ENCODE assay signal across 31 mouse cellular contexts in genomic region chr3:95806677-95807076, GRCm38 (mm10).
"Had no signal": no experiment of that assay in that cellular context is flagged by ENCODE, and none has a peak within 500 bp of the region (broad histone marks: within the 10 kb centered on the region; RNA-seq: fewer than 3 reads in every experiment).

No protein-coding gene starts in this region.

- H3K9ac ChIP-seq: limb, embryonic 12.5 days; limb, embryonic 13.5 days; limb, embryonic 15.5 days; liver, embryonic 12.5 days; liver, embryonic 13.5 days; liver, embryonic 14.5 days; liver, embryonic 15.5 days; liver, postnatal 0 days; lung, embryonic 14.5 days; lung, embryonic 15.5 days; midbrain, embryonic 12.5 days; midbrain, embryonic 13.5 days; midbrain, embryonic 15.5 days; neural tube, embryonic 12.5 days; neural tube, embryonic 13.5 days had no signal

- H3K27ac ChIP-seq: limb, embryonic 10.5 days; limb, embryonic 12.5 days; limb, embryonic 13.5 days; limb, embryonic 15.5 days; liver, embryonic 12.5 days; liver, embryonic 13.5 days; liver, embryonic 14.5 days; liver, embryonic 15.5 days; lung, embryonic 15.5 days; macrophage; midbrain, embryonic 12.5 days; midbrain, embryonic 13.5 days; midbrain, embryonic 15.5 days; neural tube, embryonic 12.5 days; neural tube, embryonic 13.5 days had no signal

- H3K4me1 ChIP-seq: limb, embryonic 10.5 days; limb, embryonic 12.5 days; limb, embryonic 13.5 days; limb, embryonic 15.5 days; lung, embryonic 15.5 days; midbrain, embryonic 12.5 days; midbrain, embryonic 13.5 days; midbrain, embryonic 15.5 days; neural tube, embryonic 12.5 days; neural tube, embryonic 13.5 days had no signal

- H3K27me3 ChIP-seq: limb, embryonic 12.5 days; limb, embryonic 13.5 days; limb, embryonic 15.5 days; liver, embryonic 12.5 days; liver, embryonic 13.5 days; liver, embryonic 15.5 days; lung, embryonic 15.5 days; megakaryocyte, embryonic 14.5 days; midbrain, embryonic 12.5 days; midbrain, embryonic 13.5 days; midbrain, embryonic 15.5 days; neural tube, embryonic 12.5 days; neural tube, embryonic 13.5 days had no signal

- H3K9me3 ChIP-seq: limb, embryonic 10.5 days; limb, embryonic 12.5 days; limb, embryonic 13.5 days; limb, embryonic 15.5 days; liver, embryonic 12.5 days; liver, embryonic 13.5 days; liver, embryonic 15.5 days; lung, embryonic 15.5 days; megakaryocyte, embryonic 14.5 days; midbrain, embryonic 12.5 days; midbrain, embryonic 13.5 days; midbrain, embryonic 15.5 days; neural tube, embryonic 12.5 days; neural tube, embryonic 13.5 days had no signal

- H3K4me2 ChIP-seq: limb, embryonic 12.5 days; limb, embryonic 13.5 days; limb, embryonic 15.5 days; liver, embryonic 11.5 days; liver, embryonic 12.5 days; liver, embryonic 13.5 days; liver, embryonic 15.5 days; lung, embryonic 14.5 days; lung, embryonic 15.5 days; midbrain, embryonic 12.5 days; midbrain, embryonic 13.5 days; midbrain, embryonic 15.5 days; neural tube, embryonic 12.5 days; neural tube, embryonic 13.5 days had no signal

- ATAC-seq: liver, embryonic 12.5 days; liver, postnatal 0 days; lung, postnatal 0 days; midbrain, embryonic 13.5 days; midbrain, embryonic 15.5 days; midbrain, embryonic 16.5 days had no signal

- H3K4me3 ChIP-seq: limb, embryonic 10.5 days; limb, embryonic 12.5 days; limb, embryonic 13.5 days; limb, embryonic 15.5 days; liver, embryonic 12.5 days; liver, embryonic 13.5 days; liver, embryonic 15.5 days; lung, embryonic 15.5 days; megakaryocyte, embryonic 14.5 days; midbrain, embryonic 12.5 days; midbrain, embryonic 13.5 days; midbrain, embryonic 15.5 days; myocyte; neural tube, embryonic 12.5 days; neural tube, embryonic 13.5 days had no signal

- DNase-seq: left cerebral cortex, postnatal 4 days; liver; liver, embryonic 13.5 days; liver, postnatal 0 days; lung, adult 18-20 months; lung, adult 2 months; lung, embryonic 14.5 days; lung, postnatal 10 days; lung, postnatal 14 days; lung, postnatal 36 days; lung, postnatal 4 days; midbrain, embryonic 14.5 days had no signal
